Mouse (Mus musculus) retina, embryonic 14.5 days (tissue): ENCODE data around the gene Tmcc3.
A peak's percentile ranks its signal among the peaks of the same experiment; 100 is the strongest.

Source experiments
- DNase-seq: peaks from one replicate; pipeline ENCODE4 v3.0.0-alpha.2; 2015; ENCODE audit warnings: low spot score

Gene Tmcc3

GRCm38 (mm10) chr10:94311511-94312006 is at the start of gene Tmcc3:
Gene Tmcc3 (plus strand): TSS chr10:94311949.
- DNase-seq = peak; percentile 37

GRCm38 (mm10) chr10:94262646-94263045 is 49.1 kb upstream of the Tmcc3 start:
- DNase-seq = no peak

- no peak for DNase-seq
Observed at GRCm38 (mm10) chr10:94263211-94263610, 48.5 kb upstream of the Tmcc3 start.

- no peak for DNase-seq
Observed at GRCm38 (mm10) chr10:94265656-94266542, 45.9 kb upstream of the Tmcc3 start.

GRCm38 (mm10) chr10:94275321-94275720 is 36.4 kb upstream of the Tmcc3 start:
- DNase-seq = no peak

GRCm38 (mm10) chr10:94276511-94276910 is 35.2 kb upstream of the Tmcc3 start:
- DNase-seq = no peak

- DNase-seq = no peak
Observed at GRCm38 (mm10) chr10:94282179-94282578, 29.6 kb upstream of the Tmcc3 start.

GRCm38 (mm10) chr10:94282797-94283196 is 29.0 kb upstream of the Tmcc3 start:
- no peak for DNase-seq

GRCm38 (mm10) chr10:94294437-94294836 is 17.3 kb upstream of the Tmcc3 start:
- DNase-seq = no peak

GRCm38 (mm10) chr10:94294933-94295750 is 16.6 kb upstream of the Tmcc3 start:
- DNase-seq = peak; percentile 48

GRCm38 (mm10) chr10:94295923-94296605 is 15.7 kb upstream of the Tmcc3 start:
- no peak for DNase-seq

- peak; percentile 38 for DNase-seq
Observed at GRCm38 (mm10) chr10:94298471-94298870, 13.3 kb upstream of the Tmcc3 start, which contains the start of gene Gm4792. Gene Gm4792 (minus strand): TSS chr10:94298703.

- DNase-seq = no peak
Observed at GRCm38 (mm10) chr10:94299301-94299700, 12.4 kb upstream of the Tmcc3 start.

GRCm38 (mm10) chr10:94304064-94304657 is 7.6 kb upstream of the Tmcc3 start:
- DNase-seq = peak; percentile 27

- DNase-seq = peak; percentile 59
Observed at GRCm38 (mm10) chr10:94305526-94305925, 6.2 kb upstream of the Tmcc3 start.

- DNase-seq = no peak
Observed at GRCm38 (mm10) chr10:94310499-94311267, 1.1 kb upstream of the Tmcc3 start.

- peak; percentile 61 for DNase-seq
Observed at GRCm38 (mm10) chr10:94312007-94312715, 412 bp downstream of the Tmcc3 start.

GRCm38 (mm10) chr10:94313146-94313545 is 1.4 kb downstream of the Tmcc3 start:
- no peak for DNase-seq

- DNase-seq = no peak
Observed at GRCm38 (mm10) chr10:94318574-94318973, 6.8 kb downstream of the Tmcc3 start.

- no peak for DNase-seq
Observed at GRCm38 (mm10) chr10:94329962-94330361, 18.2 kb downstream of the Tmcc3 start.
